Mouse (Mus musculus): ENCODE measurements around the gene Cd38.

- TF ChIP-seq CTCF (IDR thresholded peaks at IDR 0.05; ENCODE audit: borderline replicate concordance, extremely low read depth, insufficient read depth, insufficient read length) (peak; percentile 30; the same call in 1 of the 2 replicates), POLR2A (IDR thresholded peaks at IDR 0.05; ENCODE audit: borderline replicate concordance, extremely low read depth, insufficient read depth, insufficient read length, poor library complexity, severe bottlenecking) (no peak)
Measured at GRCm38 (mm10) chr5:43892386-43892785, 24.0 kb downstream of the Cd38 start.
